Mouse (Mus musculus) liver, adult (tissue): ENCODE data around the gene Nap1l1.

Source experiments
- GATA4 ChIP-seq: IDR thresholded peaks from 2 replicates; pipeline ENCODE4 v1.6.1; 2014; ENCODE audit warnings: mild to moderate bottlenecking, low read length; ENCODE audit not compliant: insufficient replicate concordance

Gene Nap1l1

GRCm38 (mm10) chr10:111507460-111508211 is 34.6 kb downstream of the Nap1l1 start:
- no peak for TF ChIP-seq GATA4

GRCm38 (mm10) chr10:111508324-111509080 is 35.5 kb downstream of the Nap1l1 start:
- no peak for TF ChIP-seq GATA4

- no peak for TF ChIP-seq GATA4
Observed at GRCm38 (mm10) chr10:111509103-111509784, 36.2 kb downstream of the Nap1l1 start.

GRCm38 (mm10) chr10:111509981-111510380 is 37.0 kb downstream of the Nap1l1 start:
- no peak for TF ChIP-seq GATA4

- TF ChIP-seq GATA4 = no peak
Observed at GRCm38 (mm10) chr10:111510798-111511197, 37.8 kb downstream of the Nap1l1 start.

- no peak for TF ChIP-seq GATA4
Observed at GRCm38 (mm10) chr10:111512036-111512568, 39.1 kb downstream of the Nap1l1 start.

GRCm38 (mm10) chr10:111514282-111514885 is 41.4 kb downstream of the Nap1l1 start:
- no peak for TF ChIP-seq GATA4

- no peak for TF ChIP-seq GATA4
Observed at GRCm38 (mm10) chr10:111515071-111516010, 42.3 kb downstream of the Nap1l1 start.

- TF ChIP-seq GATA4 = no peak
Observed at GRCm38 (mm10) chr10:111516172-111516588, 43.2 kb downstream of the Nap1l1 start.

GRCm38 (mm10) chr10:111516804-111517436 is 43.9 kb downstream of the Nap1l1 start:
- no peak for TF ChIP-seq GATA4

- no peak for TF ChIP-seq GATA4
Observed at GRCm38 (mm10) chr10:111518350-111518749, 45.3 kb downstream of the Nap1l1 start.

- no peak for TF ChIP-seq GATA4
Observed at GRCm38 (mm10) chr10:111519620-111520370, 46.8 kb downstream of the Nap1l1 start.

- no peak for TF ChIP-seq GATA4
Observed at GRCm38 (mm10) chr10:111520621-111521020, 47.6 kb downstream of the Nap1l1 start.
